Mouse (Mus musculus): ENCODE data around the gene Rpl35a.
A peak's percentile ranks its signal among the peaks of the same experiment; 100 is the strongest.
"Not testable (repeated sequence)": the region's sequence is repeated elsewhere in the genome, so short reads cannot be mapped to it uniquely, and the experiment has no call there.

The Rpl35a gene

DNA sequence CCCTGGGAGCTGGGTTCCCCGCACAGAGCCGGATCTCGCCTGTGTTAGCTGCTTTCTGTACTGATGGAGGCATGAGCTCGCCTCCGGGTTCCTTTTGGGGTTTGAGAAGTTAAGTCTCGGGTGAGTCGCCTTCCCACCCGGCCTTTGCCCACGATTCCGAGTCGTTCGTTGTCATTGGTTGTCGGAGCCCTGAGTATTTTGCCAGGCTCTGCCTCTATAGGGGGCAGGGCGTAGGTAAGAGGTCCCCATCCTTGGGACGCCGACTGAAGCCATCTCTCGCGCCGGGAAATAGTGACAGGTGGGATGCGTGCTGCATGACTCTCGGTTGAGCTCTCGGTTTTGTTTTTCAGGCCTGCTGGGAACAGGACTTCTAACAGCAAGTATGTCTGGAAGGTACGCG, 533 bp downstream of the Rpl35a start:
- peak; percentile 30 for DNase-seq

DNA sequence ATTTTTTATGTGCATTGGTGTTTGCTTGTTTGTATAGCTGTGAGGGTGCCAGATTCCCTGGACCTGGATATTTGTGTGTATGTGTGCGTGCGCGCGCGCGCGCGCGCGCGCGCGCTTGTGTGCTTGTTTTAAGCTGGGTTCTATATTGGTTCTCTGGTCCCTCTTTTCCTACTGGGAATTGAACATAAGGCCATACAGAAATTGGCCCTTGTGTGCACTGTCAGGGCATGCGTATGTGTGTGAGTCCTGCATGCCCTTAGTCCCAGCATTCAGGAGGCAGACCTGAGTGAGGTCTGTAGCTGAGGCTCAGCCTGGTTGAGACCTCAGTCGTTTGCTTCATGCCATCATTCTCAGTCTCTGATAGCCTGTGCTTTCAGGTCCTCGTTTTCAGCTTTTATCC, 1.8 kb downstream of the Rpl35a start:
- DNase-seq = no peak

GRCm38 (mm10) chr16:33058656-33059055, 2.4 kb downstream of the Rpl35a start:
- DNase-seq = not testable (repeated sequence)

GRCm38 (mm10) chr16:33059471-33059870, 3.2 kb downstream of the Rpl35a start:
- no peak for DNase-seq

DNA sequence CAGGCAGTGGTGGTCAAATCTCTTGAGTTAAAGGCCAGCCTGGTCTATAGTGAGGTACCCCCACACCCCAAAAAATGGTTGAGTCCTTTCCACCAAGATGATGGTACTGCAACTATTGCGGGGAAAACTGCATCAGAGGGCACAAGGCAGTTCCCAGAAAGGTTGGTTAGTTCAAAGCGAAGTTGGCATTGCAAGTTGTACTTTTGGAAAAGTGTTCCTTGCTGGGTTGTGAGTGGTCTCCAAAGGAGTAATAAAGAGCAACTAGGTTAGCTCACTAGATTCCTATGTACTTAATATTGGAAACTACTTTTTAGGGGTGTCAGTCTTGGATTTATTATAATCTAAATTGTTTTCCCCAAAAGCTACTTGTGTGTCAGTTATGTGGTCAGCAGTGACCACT, 4.7 kb downstream of the Rpl35a start:
- no peak for DNase-seq

DNA sequence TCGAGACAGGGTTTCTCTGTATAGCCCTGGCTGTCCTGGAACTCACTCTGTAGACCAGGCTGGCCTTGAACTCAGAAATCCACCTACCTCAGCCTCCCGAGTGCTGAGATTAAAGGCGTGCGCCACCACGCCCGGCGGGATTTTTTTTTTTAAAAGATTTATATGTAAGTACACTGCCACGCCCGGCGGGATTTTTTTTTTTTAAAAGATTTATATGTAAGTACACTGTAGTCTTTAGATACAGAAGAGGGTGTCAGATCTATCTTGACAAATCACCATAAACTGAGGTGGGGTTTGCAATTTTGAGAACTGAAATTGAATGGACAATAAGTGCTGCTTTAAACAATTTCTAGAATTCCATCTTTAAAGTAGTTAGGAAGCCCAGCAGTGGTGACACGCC, 5.1 kb downstream of the Rpl35a start:
- DNase-seq = no peak

DNA sequence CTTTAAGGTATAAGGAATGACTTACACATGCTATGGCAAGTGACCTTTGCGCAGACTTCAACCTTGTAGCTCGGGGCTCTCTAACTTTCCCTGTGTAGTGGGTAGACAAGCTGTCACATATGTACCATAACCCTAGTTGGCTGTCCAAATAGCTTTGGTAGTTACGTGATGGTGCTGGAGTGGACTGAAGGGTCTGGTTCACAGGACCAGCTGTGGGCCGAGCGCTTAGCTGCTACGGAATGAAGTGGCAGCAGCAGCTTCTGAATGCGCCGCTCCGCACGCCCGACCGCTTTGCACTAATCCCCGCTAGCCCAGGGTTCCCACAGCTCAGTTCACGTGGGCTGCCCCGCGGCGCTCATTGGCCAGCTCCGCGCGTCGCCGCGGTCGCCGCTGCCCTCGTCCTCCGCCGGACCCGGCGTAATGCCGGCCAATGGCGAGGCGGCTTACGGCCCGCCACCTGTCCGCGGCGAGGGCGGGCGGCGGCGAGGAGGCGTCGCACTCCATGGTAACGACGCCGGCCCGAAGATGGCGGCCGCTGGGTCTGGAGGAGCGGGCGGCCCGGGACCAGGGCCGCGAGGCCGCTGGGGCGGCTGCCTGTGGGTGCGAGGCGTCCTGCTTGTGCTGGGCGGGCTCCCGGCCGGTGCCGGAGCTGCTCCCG, 5.9 kb downstream of the Rpl35a start, which contains the start of gene Lmln:
Lmln (plus strand) TSS at position 498 of the 658 bp plus-strand sequence.
- DNase-seq = peak; percentile 91

DNA sequence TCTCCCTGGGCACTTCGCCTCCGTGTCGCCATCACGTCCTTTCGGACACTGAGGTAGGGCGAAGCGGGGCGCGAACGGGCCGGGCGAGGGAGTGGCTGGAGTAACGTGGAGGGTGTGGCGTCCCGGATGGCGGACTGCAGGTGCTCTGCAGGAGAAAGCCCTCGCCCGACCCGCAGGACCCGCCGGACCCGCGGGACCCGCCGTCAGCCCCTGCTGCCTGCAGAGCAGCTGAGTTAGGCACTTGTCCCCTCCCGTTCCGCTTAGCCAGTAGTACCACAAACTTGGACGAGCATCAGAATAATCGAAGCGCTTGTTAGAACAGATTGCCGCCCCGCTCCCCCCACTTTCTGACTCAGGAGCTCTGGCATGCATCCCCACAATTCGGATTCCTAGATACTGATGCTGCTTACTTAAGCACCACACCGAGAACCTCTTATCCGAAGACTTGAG, 6.5 kb downstream of the Rpl35a start:
- peak; percentile 87 for DNase-seq

- DNase-seq = no peak
Observed at GRCm38 (mm10) chr16:33063267-33063666, 7.0 kb downstream of the Rpl35a start.

GRCm38 (mm10) chr16:33064636-33065035, 8.4 kb downstream of the Rpl35a start:
- DNase-seq = no peak

DNA sequence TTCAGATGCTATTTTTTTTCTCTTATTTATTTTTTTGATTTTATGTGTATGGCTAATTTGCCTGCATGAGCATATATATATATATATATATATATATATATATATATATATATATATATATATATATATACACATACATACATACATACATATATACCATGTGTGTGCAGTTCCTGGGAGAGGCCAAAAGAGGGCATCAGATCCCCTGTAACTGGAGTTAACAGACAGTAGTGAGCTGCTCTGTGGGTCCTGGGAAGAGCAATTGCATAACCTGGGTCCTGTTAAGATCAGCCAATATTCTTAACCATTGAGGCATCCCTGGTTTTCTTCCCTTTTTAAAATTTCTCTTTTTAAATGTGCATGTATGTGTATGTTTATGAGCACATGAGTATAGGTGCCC, 14.7 kb downstream of the Rpl35a start:
- no peak for DNase-seq

DNA sequence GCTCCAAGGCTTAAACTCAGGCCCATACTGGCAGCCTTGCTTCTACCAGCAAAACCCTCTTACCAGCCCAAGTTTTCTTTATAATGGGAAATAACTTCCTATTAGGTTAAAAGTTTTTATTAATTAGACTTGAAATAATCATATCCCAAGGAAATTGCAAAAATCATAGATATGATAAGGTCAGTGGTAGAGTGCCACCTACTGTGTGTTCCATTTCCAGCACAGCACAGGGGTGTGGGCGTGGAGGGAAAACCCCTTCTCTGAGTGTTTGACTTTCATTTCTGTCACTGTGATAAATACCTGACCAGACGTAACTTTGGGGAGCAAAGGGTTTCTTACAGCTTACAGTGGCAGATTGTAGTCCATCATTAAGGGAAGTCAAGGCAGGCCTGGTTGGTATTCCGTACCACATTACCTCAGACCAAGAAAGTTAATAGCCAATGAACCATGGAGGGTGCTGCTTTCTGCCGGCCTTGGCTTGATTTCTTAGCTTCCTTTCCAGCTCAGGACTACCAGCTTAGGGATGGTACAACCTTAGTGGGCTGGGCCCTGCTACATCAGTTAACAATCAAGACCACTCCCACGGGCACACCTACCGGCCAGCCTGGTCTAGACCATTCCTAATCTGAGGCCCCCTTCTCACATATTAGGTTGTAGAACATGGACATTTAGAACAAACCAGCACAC, 16.8 kb downstream of the Rpl35a start:
- DNase-seq = no peak

- no peak for DNase-seq
Observed at GRCm38 (mm10) chr16:33074967-33075366, 18.7 kb downstream of the Rpl35a start.

GRCm38 (mm10) chr16:33076078-33076477, 19.8 kb downstream of the Rpl35a start:
- no peak for DNase-seq

GRCm38 (mm10) chr16:33077069-33077627, 20.9 kb downstream of the Rpl35a start:
- no peak for DNase-seq

- DNase-seq = no peak
Observed at GRCm38 (mm10) chr16:33080063-33080462, 23.8 kb downstream of the Rpl35a start.

GRCm38 (mm10) chr16:33082951-33083350, 26.7 kb downstream of the Rpl35a start:
- no peak for DNase-seq

DNA sequence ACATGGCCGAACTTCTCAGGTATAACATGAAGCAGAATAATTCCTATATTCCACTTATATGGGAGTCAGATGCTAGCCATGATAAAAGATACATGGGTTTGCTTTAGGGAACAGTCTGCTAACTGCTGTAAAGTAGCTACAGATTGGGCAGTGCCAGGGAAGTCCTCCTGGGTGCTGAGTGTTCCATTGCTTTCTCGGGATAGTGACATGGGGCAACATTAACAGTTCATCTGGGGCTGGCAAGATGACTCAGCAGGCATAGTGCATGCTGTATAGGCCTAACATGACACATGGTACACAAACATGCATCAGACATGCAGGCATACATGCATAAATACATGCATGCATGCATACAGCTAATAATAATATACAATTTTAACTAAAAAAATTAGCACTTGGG, 27.7 kb downstream of the Rpl35a start:
- no peak for DNase-seq

DNA sequence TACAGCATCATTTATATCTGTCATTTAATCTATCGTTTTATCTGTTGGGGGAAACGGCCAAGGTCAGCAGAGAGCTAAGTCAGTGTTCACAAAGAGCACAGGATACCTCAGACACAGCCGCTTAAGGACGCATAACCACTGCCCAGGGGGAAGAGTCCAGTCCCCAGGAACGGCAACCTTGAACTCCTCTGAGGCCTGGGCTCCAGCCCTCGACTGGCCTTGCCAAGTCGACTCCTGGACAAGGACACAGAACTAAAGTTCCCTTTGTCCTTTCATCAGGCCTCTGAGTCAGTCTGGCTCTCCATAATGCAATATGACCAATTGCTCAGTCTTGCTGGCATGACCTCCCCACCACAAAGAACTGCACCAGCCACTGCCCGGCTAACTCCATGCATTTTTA, 29.4 kb downstream of the Rpl35a start:
- no peak for DNase-seq
